Mouse (Mus musculus) embryonic facial prominence, embryonic 15.5 days (tissue): ENCODE results near the gene Zc3h7b. TPM values are rescaled to one million over a fixed set of nuclear protein-coding genes. Genes with fewer than 3 reads are reported as not detected.
"Not testable (repeated sequence)": the region's sequence is repeated elsewhere in the genome, so short reads cannot be mapped to it uniquely, and the experiment has no call there.

Source experiments
- ATAC-seq: fragments of 200-750 bp; cut with Nextera tagmentation; 2 replicates; pipeline ENCODE4 v1.8.0; 2017; ENCODE audit warnings: low read depth, moderate TSS enrichment; ENCODE audit not compliant: insufficient number of reproducible peaks, low FRiP score, low TSS enrichment
- H3K27ac ChIP-seq: fragments of 300-500 bp; sonication (generic); replicated peaks from 2 replicates; pipeline ENCODE4 v1.5.1; 2015; ENCODE audit warnings: mild to moderate bottlenecking, inconsistent platforms
- H3K27me3 ChIP-seq: fragments of 300-500 bp; sonication (generic); 2 replicates; pipeline ENCODE4 v1.6.1; 2015; ENCODE audit warnings: inconsistent platforms
- H3K36me3 ChIP-seq: fragments of 300-500 bp; sonication (generic); 2 replicates; pipeline ENCODE4 v1.6.1; 2015; ENCODE audit warnings: mild to moderate bottlenecking, inconsistent platforms
- H3K4me1 ChIP-seq: fragments of 300-500 bp; sonication (generic); 2 replicates; pipeline ENCODE4 v1.6.1; 2015; ENCODE audit warnings: inconsistent platforms
- H3K4me2 ChIP-seq: fragments of 300-500 bp; sonication (generic); replicated peaks from 2 replicates; pipeline ENCODE4 v1.6.1; 2015; ENCODE audit warnings: mild to moderate bottlenecking, inconsistent platforms
- H3K4me3 ChIP-seq: fragments of 300-500 bp; sonication (generic); replicated peaks from 2 replicates; pipeline ENCODE4 v1.5.1; 2015; ENCODE audit warnings: mild to moderate bottlenecking, inconsistent platforms
- H3K9ac ChIP-seq: fragments of 300-500 bp; sonication (generic); 2 replicates; pipeline ENCODE4 v1.6.1; 2015; ENCODE audit warnings: inconsistent platforms
- H3K9me3 ChIP-seq: fragments of 300-500 bp; sonication (generic); replicated peaks from 2 replicates; pipeline ENCODE4 v1.6.1; 2016; ENCODE audit warnings: inconsistent platforms
- WGBS: fragments of 180-500 bp; shearing (Covaris S2); methylation state at CpG from one replicate; pipeline ENCODE4 v1.1.7; 2015; 5-methylcytosine and 5-hydroxymethylcytosine counted together
- polyA plus RNA-seq: library from polyadenylated mRNA; unstranded; fragments of >200 nt; fragmentation: Nextera tagmentation; extraction: Ambion mirVana; gene quantifications from 2 replicates; pipeline ENCODE4 v1.2.1, GENCODE M21; 2015

The Zc3h7b gene
- polyA plus RNA-seq, 1 experiment from 2014 or later: 29.5 TPM

DNA sequence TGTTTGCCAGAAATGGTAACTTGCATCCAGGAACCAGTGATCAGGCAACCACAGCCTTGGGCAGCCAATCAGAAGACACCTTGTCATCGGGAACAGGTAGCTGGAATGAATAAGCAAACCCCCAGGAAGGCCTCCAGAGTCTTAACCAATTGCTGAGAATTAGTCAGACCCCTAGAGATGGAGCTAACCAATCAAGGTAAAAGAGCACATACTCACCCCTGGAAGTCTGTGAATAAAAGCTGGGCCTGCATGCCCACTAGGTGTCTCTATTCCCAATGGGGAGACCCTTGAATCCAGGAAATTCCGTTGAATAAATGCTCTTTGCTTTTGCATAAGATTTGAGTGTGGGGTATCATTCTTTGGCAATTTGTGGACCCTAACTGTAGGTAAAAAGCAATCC is 4.9 kb upstream of the Zc3h7b start:
- Histone ChIP-seq H3K9me3 (no peaks in the 10 kb centered on the region), H3K27ac (no peak overlapping the region), H3K4me3 (no peak overlapping the region), H3K27me3 (no peaks in the 10 kb centered on the region), H3K36me3 (no peaks in the 10 kb centered on the region), H3K4me2 (no peak overlapping the region), H3K9ac (no peak overlapping the region), H3K4me1 (peaks cover 5% of the 10 kb centered on the region; the same call in 1 of the 2 replicates)
- ATAC-seq: no peak
- WGBS: 7% methylated on average over 2 of the region's 2 CpGs

DNA sequence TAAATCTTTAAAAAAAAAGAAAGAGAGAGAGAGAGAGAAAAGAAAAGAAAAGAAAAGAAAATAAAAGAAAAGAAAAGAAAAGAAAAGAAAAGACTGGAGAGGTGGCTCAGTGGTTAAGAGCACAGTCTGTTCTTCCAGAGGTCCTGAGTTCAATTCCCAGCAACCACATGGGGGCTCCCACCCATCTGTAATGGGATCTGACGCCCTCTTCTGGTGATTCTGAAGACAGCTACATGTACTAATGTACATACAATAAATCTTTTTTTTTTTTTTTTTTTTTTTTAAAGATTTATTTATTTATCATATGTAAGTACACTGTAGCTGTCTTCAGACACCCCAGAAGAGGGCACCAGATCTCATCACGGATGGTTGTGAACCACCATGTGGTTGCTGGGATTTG is 2.5 kb upstream of the Zc3h7b start:
- not testable (repeated sequence) for ATAC-seq, H3K36me3 ChIP-seq
- 35% methylated on average over 2 of the region's 2 CpGs for WGBS

DNA sequence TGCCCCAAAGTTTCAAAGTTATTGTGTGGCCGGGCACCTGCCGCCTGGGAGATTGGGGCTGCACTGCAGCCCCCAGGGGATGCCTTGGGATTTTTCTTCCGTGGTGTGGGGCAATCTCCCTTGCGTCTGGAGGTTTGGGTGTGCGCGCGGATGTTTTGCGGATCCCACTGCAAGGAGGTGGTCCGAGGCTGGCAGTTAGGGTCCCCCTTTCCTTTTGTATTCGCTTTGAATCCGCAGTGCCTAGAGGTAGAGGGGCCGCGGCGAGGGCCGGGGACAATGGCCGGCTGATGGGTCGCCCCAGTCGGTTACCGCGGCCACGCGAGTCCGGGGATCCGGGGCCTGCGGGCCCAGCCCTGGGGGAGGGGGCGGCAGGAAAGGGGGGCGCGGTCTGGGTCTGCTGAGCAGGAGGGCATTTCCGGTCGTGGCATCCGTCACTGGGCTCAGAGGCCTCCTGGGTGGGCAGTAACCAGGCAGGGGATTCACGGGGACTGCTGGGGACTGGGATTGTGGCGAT is 801 bp downstream of the Zc3h7b start:
- Histone ChIP-seq H3K27me3 (no peaks in the 10 kb centered on the region), H3K9ac (peak overlapping the region; percentile 98), H3K9me3 (no peaks in the 10 kb centered on the region), H3K4me2 (peak overlapping the region; percentile 76), H3K27ac (peak overlapping the region; percentile 94), H3K36me3 (no peaks in the 10 kb centered on the region), H3K4me1 (peaks cover 18% of the 10 kb centered on the region), H3K4me3 (peak overlapping the region; percentile 94)
- ATAC-seq: peak; percentile 80
- under 1% methylated on average over 33 of the region's 33 CpGs for WGBS

More for the DNA sequence above, 2.5 kb upstream of the Zc3h7b start:
- not testable (repeated sequence) for H3K9me3 ChIP-seq, H3K4me3 ChIP-seq, H3K27ac ChIP-seq, H3K27me3 ChIP-seq, H3K4me2 ChIP-seq, H3K9ac ChIP-seq
- H3K4me1 ChIP-seq: peaks cover 14% of the 10 kb centered on the region

DNA sequence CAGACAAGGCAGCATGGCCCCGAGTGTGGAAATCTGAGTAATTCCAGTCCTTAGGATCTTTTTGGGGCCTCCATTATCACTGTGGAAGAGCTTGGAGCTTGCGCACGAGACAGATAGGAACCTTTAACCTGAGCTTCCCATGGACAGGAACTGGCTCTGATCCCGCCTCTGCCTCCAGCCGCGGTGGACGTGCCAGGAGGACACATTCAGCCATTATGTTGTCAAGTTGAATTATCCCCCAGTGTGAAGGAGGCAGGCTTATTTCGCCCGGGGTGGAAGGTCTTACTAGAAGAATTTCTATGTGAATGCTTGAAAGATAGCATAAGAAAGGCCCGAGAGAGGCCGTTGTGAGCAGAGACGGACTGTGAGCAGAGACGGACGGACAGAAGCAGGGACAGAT is 4.9 kb downstream of the Zc3h7b start:
- Histone ChIP-seq H3K36me3 (peaks cover 7% of the 10 kb centered on the region; the same call in 1 of the 2 replicates), H3K27me3 (no peaks in the 10 kb centered on the region), H3K27ac (no peak overlapping the region), H3K4me3 (no peak overlapping the region), H3K9ac (no peak overlapping the region), H3K9me3 (no peaks in the 10 kb centered on the region), H3K4me2 (no peak overlapping the region), H3K4me1 (peaks cover 13% of the 10 kb centered on the region; the same call in 1 of the 2 replicates)
- WGBS: 51% methylated on average over 14 of the region's 14 CpGs
- no peak for ATAC-seq

DNA sequence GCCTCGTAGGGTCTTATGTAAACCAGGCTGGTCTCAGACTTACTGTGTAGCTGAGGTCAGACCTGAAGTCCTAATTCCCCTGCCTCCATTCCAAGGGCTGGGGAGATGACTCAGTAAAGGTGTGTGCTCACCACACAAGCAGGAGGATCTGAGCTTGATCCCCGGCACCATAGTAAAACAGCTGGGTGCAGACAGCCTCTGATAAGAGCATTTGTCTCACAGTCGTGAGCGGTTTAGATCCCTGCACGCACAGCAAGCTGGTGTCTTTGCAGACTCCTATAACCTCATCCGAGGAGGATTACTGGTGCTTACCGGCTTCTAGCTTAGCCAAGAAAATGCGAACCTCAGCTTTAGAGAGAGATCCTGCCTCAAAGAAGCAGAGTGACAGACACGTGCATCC is 8.8 kb downstream of the Zc3h7b start:
- H3K27ac ChIP-seq: no peak overlapping the region
- WGBS: 93% methylated on average over 9 of the region's 9 CpGs
- no peak overlapping the region for H3K4me3 ChIP-seq
- peaks cover 14% of the 10 kb centered on the region; the same call in 1 of the 2 replicates for H3K36me3 ChIP-seq
- H3K9me3 ChIP-seq: no peaks in the 10 kb centered on the region
- 0 out of 2 replicates have a peak, but pooled peaks cover 4% of the 10 kb centered on the region for H3K4me1 ChIP-seq
- no peak overlapping the region for H3K4me2 ChIP-seq
- ATAC-seq: no peak
- H3K9ac ChIP-seq: no peak overlapping the region
- H3K27me3 ChIP-seq: no peaks in the 10 kb centered on the region

DNA sequence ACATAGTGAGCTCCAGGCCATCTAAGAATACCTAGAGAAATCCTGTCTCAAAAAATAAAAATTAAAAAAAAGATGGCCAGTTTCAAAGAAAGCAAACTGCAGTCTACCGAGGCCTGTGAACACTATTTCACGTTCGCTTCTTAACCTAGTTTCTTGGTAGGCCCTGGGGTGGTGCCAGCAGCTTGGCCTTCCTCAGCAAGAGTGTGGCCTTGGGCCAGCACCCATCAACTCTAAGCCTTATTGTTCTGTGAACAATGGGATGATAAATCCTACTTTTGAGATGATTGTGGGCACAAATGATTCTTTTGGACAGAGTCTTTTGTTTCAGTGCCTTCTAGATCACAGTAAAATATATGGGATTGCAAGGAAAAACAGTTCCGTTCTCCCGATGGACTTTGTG is 13.8 kb downstream of the Zc3h7b start:
- H3K9ac ChIP-seq: no peak overlapping the region
- H3K4me1 ChIP-seq: 0 out of 2 replicates have a peak, but pooled peaks cover 3% of the 10 kb centered on the region
- H3K9me3 ChIP-seq: no peaks in the 10 kb centered on the region
- peaks cover 12% of the 10 kb centered on the region; the same call in 1 of the 2 replicates for H3K36me3 ChIP-seq
- H3K4me3 ChIP-seq: no peak overlapping the region
- WGBS: 88% methylated on average over 5 of the region's 5 CpGs
- no peaks in the 10 kb centered on the region for H3K27me3 ChIP-seq
- no peak for ATAC-seq
- no peak overlapping the region for H3K27ac ChIP-seq
- no peak overlapping the region for H3K4me2 ChIP-seq

DNA sequence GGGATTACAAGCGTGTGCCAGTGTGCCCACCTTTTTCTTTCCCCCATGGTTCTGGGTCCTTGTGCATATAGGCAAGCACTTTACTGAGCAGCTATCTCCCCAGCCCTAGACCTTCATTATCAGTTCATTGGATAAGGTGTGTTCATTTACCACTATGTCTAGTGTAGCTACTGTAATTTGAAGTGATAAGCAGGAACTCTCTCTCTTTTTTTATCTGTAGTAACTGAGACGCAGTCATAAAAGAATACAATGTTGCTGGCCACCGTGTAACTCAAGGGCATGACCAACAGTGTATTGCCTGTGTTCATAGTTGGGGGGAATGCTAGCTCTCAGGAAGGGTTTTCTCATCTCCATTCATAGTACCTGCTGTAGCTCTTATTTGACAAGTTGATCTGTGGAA is 14.7 kb downstream of the Zc3h7b start:
- Histone ChIP-seq H3K27ac (no peak overlapping the region), H3K4me3 (no peak overlapping the region), H3K4me1 (0 out of 2 replicates have a peak, but pooled peaks cover 3% of the 10 kb centered on the region), H3K9me3 (no peaks in the 10 kb centered on the region), H3K27me3 (no peaks in the 10 kb centered on the region), H3K9ac (no peak overlapping the region), H3K36me3 (peaks cover 12% of the 10 kb centered on the region; the same call in 1 of the 2 replicates), H3K4me2 (no peak overlapping the region)
- no peak for ATAC-seq
- 95% methylated on average over 3 of the region's 3 CpGs for WGBS

DNA sequence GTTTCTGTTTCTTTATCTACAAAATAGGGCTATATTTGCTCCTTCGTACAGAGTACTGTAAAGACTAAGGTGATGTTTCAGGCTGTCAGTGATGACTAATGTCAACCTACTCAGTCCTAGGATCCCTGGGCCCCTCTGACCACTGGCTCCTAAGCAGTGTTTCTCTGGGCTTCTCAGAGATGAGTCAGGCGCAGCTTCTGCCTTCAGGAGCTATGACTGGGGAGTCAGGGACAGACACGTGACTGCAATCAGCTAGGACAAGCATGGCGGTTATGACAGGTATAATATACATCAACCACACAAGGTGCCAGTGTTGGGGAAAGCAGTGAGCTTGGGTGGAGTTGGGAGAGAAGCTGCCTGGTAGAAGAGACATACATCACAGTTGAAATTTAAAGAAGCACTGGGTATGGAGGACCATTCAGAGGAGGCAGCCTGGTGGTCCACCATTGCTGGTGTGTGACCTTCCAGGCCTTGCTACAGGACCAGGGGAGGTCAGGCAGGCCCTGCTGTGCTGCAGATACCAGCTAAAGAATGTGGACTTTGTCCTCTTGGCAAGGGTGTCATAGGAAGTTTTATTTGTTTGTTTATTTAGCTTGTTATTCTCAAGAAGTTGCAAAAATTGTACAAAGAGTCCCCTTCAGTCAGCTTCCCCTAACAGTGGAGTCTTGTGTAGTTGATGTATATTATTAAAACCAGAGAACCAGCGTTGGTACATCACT is 15.7 kb downstream of the Zc3h7b start:
- H3K4me2 ChIP-seq: no peak overlapping the region
- WGBS: 82% methylated on average over 5 of the region's 5 CpGs
- ATAC-seq: no peak
- no peak overlapping the region for H3K4me3 ChIP-seq
- no peaks in the 10 kb centered on the region for H3K27me3 ChIP-seq
- H3K9ac ChIP-seq: no peak overlapping the region
- H3K4me1 ChIP-seq: 0 out of 2 replicates have a peak, but pooled peaks cover 3% of the 10 kb centered on the region
- peaks cover 9% of the 10 kb centered on the region; the same call in 1 of the 2 replicates for H3K36me3 ChIP-seq
- H3K9me3 ChIP-seq: no peaks in the 10 kb centered on the region
- no peak overlapping the region for H3K27ac ChIP-seq

DNA sequence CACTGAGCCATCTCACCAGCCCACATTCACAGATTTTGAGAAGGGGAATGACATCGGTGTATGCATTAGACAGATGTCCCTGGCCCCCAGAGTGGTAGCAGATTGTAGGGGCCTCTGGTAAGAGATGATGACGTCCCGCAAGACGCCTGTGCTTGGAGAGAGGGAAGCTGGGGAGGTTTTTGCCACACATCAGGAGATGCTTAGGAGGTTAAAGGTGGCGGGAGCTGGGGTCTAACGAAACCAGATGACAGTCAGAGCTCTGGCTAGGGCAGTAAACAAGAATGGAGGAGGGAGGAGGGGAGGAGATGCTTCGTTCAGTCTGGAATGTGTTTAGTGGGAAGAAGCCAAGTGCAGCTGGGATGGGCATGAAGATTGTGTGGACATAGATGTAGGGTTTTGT is 16.5 kb downstream of the Zc3h7b start:
- no peaks in the 10 kb centered on the region for H3K27me3 ChIP-seq
- no peak for ATAC-seq
- H3K9me3 ChIP-seq: no peaks in the 10 kb centered on the region
- H3K4me3 ChIP-seq: no peak overlapping the region
- H3K4me1 ChIP-seq: 0 out of 2 replicates have a peak, but pooled peaks cover 3% of the 10 kb centered on the region
- H3K4me2 ChIP-seq: no peak overlapping the region
- 49% methylated on average over 7 of the region's 7 CpGs for WGBS
- no peak overlapping the region for H3K9ac ChIP-seq
- peaks cover 4% of the 10 kb centered on the region; the same call in 1 of the 2 replicates for H3K36me3 ChIP-seq
- H3K27ac ChIP-seq: no peak overlapping the region

DNA sequence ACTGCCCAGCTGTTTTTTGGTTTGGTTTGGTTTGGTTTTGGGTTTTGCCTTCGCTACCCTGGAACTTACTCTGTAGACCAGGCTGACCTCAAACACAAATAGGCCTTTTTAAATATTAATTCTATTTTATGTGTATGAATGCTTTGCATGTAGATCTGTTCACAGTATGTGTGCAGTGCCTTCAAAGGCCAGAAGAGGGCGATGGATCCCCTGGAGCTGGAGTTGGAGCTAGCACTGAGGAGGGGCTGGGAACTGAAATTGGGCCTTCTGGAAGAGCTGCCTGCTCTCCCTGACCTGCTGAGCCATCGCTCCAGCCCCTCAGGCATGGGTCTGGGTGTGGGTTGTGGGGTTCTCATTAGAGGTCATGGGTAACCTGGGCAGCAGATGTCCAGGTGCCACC is 17.1 kb downstream of the Zc3h7b start:
- Histone ChIP-seq H3K27ac (no peak overlapping the region), H3K4me1 (0 out of 2 replicates have a peak, but pooled peaks cover 3% of the 10 kb centered on the region), H3K27me3 (no peaks in the 10 kb centered on the region), H3K4me2 (no peak overlapping the region), H3K9me3 (no peaks in the 10 kb centered on the region), H3K36me3 (peaks cover 4% of the 10 kb centered on the region; the same call in 1 of the 2 replicates), H3K4me3 (no peak overlapping the region), H3K9ac (no peak overlapping the region)
- no peak for ATAC-seq
- 94% methylated on average over 3 of the region's 3 CpGs for WGBS

DNA sequence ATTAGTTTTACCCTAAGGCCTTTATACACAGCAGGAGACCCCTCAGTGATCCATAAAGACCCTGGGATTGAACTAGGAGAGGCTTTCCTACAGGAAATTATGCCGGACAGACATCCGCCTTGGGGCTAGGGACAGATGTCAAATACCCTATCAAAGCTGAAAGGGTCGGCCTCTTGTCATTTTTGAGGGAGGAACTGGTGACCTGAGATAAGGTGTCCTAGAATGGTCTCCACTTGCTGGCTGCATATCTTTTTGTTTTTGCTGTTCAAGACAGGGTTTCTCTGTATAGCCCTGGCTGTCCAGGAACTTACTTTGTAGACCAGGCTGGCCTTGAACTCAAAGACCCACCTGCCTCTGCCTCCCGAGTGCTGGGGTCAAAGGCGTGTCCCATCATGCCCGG is 19.7 kb downstream of the Zc3h7b start:
- Histone ChIP-seq H3K4me2 (no peak overlapping the region), H3K36me3 (peaks cover 23% of the 10 kb centered on the region), H3K9me3 (no peaks in the 10 kb centered on the region), H3K4me3 (no peak overlapping the region), H3K27ac (no peak overlapping the region), H3K9ac (no peak overlapping the region), H3K4me1 (0 out of 2 replicates have a peak, but pooled peaks cover 3% of the 10 kb centered on the region), H3K27me3 (no peaks in the 10 kb centered on the region)
- no peak for ATAC-seq
- WGBS: 81% methylated on average over 6 of the region's 6 CpGs
